Mouse (Mus musculus): ENCODE data around the gene Efcab12.
"Not testable (repeated sequence)": the region's sequence is repeated elsewhere in the genome, so short reads cannot be mapped to it uniquely, and the experiment has no call there.

The Efcab12 gene

DNA sequence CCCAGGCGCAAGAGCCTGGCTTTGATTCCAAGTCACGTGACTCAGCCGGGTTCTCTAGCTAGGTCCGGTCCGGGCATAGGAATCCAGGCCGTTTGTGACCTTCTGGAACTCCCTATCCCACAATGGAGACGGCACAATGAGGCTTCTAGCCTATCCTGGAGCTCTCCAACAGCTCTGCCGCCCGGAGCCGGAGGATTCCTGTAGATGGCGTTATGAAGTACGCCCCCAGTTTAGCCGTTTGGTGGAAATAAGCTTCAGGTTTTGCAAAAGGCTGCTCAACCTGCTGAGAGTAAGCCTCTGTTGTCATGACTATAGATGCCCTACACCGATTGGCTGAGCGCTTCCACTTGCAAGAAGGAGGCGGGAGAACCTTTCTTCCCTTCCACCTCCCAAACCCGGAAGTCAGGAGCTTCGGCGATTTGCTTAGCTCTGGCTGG lies at the start of gene Efcab12:
Gene Efcab12 (minus strand): TSS at position 252 of the 437 bp plus-strand sequence.
- DNase-seq (ENCODE audit: low spot score in 2 of 2), result peak; percentile 43 to 64

DNA sequence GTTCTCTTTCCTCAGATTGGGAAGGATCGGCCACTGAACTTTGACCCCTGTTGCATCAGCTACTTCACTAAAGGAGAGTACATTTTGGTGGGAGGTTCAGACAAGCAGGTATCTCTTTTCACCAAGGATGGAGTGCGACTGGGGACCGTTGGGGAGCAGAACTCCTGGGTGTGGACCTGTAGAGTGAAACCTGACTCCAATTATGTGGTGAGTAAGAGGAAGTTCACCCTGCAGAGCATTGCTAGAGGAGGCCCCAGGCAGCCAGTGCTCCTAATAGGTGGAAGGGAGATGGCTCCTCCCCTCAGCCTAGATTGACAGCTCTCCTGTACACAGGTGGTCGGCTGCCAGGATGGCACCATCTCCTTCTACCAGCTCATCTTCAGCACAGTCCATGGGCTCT lies 48.7 kb upstream of the Efcab12 start:
- DNase-seq (ENCODE audit: low spot score in 2 of 2), result no peak

DNA sequence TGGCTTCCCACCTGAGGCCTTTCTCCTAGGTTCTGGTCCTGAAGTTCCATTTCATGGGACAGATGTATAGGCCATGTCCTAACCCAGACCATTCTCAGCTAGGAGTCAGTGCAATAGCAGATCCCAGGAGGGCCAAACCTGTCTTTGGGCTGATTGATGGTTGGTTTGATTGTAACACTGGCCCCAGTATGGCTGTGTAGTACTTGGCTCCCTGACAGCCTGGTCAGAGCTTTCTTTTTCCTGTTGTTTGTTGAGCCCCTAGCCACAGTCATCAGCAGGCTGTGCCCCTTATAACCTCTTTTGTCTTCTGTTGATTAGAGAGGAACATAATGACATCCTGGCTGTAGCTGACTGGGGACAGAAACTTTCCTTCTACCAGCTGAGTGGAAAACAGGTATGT lies 45.8 kb upstream of the Efcab12 start:
- no peak for DNase-seq (ENCODE audit: low spot score in 2 of 2)

DNA sequence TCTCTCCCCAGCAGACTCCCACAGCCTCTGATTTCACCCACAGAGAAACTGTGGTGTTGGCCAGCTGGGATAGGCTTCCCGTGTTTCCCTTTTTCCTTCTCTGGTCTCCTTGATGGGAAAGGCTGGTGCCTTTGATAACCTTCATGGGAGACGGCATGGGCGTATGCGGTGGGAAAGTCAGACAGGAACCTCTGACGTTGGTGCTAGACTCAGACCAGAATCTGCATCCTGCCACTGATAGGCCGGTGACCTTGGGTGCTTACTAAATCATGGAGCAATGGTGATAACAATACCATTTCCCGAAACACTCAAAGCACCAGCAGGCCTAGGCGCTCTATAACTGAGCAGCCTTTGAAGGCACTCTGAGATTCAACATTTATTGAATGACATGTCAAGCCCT lies 42.5 kb upstream of the Efcab12 start:
- DNase-seq (ENCODE audit: low spot score in 2 of 2), result no peak

DNA sequence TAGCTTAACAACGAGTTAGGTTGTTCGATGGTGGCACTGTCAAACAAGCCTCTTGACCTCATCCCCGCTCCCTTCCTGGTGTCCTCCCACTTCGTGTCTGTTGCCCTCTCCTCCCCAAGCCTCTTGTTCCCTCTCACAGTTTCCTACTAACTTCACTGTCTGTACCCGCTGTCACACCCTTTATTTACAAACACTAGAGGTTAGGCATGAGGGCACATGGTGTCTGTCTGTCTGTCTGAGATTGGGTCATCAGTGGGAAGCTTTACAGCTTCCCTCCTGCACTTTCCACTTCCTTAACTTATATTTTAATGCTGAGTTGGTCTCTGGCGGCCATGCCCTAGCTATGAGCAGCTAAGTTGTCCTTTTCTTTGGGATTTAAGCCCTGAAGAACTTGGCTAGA lies 41.5 kb upstream of the Efcab12 start:
- DNase-seq (ENCODE audit: low spot score in 2 of 2), result no peak

DNA sequence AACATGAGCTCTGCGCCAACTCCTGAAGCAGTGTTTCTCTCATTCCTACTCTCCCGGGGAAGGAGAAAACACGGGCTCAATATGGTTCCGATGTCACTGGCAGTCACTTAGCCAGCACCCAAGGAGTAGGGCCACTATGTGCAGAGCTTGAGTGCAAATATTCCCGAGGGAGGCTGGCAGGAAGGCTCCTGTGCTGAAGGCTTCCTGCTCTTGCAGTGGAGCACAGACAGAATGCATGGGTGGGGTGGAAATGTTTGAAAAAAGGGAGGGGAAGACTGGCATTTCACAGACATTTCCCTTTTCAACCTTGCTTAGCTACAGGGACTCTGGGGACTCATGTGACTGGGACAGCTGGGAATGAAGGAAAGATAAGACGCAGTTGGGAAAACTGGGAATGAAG lies 40.5 kb upstream of the Efcab12 start:
- no peak for DNase-seq (ENCODE audit: low spot score in 2 of 2)

DNA sequence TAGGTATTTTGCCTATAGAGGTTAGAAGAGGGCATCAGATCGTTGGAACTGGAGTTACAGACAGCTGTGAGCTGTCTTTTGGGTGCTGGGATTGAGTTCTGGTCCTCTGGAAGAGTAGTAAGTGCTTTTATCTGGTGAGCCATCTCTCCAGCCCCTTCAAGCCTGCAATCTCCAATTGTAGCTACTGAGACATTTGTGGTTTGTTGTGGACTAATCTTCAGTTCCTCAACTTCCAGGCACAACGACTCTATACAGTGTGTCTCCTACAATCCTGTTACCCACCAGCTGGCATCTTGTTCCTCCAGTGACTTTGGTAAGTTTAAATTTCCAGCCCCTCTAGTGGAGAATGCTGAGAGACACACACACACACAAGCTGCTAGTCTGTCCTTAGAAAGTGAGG lies 39.0 kb upstream of the Efcab12 start:
- no peak for DNase-seq (ENCODE audit: low spot score in 2 of 2)

DNA sequence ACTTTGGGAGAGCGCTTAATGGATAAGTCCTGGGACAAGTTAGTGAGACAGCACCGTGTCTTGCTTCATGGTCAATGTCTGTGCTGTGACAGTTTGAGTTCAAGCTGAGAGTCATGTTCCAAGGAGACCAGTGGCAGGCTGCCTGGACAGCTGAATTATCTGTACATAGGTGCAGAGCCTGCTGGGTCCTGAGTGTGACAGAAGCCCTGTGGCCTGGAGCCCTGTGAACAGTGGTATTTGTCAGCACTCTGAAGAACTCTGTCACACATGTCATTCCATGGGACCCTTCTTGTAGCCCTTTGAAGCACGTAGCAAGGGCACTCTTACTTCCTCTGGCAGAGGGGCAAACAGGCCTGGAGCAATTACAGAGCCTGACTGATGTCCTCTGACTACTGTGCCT lies 33.1 kb upstream of the Efcab12 start:
- DNase-seq (ENCODE audit: low spot score in 2 of 2), result not testable (repeated sequence)

DNA sequence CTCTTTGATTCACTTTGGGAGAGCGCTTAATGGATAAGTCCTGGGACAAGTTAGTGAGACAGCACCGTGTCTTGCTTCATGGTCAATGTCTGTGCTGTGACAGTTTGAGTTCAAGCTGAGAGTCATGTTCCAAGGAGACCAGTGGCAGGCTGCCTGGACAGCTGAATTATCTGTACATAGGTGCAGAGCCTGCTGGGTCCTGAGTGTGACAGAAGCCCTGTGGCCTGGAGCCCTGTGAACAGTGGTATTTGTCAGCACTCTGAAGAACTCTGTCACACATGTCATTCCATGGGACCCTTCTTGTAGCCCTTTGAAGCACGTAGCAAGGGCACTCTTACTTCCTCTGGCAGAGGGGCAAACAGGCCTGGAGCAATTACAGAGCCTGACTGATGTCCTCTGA lies 28.9 kb upstream of the Efcab12 start:
- not testable (repeated sequence) for DNase-seq (ENCODE audit: low spot score in 2 of 2)

DNA sequence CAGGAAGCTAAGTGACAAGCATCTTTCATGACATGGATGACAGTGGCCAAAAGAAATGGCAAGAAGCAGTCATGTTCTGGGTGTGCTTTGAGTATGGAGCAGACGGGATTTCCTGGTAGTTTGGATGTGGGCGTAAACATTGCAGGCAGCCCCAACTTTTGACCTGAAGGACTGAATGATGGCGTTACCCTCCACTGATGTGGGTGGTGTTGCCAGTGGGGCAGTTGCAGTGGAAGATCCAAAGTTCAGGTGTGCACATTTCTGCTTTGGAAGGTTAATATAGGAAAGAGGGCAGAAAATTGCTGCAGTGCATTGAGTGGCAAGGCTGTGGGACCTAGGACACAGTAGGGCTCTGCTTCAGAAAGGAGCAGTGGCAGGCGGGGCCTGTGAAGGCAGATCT lies 27.0 kb upstream of the Efcab12 start:
- DNase-seq (ENCODE audit: low spot score in 2 of 2), result no peak

DNA sequence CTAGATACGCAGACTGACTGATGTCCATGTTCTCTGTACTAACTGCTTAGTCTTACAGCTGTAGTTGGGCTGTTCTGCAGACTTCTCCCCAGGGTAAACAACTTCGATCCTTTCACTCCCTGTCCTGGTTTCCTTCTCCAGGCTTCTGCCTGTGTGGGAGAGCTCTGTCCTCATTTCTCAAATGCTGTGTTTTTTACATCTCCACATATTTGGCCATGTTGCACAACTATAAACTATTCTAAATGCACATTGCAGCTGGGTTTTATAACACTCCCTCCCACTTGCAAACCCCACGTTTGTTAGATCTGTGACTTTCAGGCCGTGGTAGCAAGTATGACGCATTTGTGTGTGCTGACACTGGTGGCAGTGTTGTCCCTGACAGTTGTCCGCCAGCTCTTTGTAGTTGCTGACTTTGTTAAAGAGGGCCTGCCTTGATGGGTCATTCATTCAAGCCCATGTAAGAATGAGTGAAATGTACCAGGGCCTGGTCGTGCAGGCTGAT lies 25.2 kb upstream of the Efcab12 start:
- DNase-seq (ENCODE audit: low spot score in 2 of 2), result no peak

DNA sequence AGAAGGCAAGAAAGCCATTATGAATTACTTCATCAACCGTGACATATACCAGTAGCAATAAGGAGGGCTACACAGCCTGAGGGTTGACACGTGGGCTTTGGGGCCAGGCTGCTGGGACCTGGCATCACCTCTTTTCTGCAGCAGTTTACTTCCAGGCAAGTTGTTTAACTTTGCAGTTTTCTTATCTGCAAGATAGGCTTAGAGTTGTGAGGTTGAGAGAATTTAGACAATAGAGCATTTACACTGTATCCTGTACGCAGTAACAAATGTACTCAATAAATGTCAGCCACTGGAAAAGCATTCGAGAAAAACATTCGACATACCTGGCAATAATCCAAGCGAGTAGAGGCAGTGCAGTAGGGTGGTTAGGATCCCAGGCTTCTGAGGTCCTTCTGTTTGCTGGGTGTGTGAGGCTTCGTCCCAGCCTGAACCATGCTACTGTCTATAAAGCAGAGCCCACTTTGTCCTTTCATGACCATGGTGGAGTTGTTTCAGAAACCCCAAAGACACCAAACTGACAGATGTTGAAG lies 21.9 kb upstream of the Efcab12 start:
- no peak for DNase-seq (ENCODE audit: low spot score in 2 of 2)

DNA sequence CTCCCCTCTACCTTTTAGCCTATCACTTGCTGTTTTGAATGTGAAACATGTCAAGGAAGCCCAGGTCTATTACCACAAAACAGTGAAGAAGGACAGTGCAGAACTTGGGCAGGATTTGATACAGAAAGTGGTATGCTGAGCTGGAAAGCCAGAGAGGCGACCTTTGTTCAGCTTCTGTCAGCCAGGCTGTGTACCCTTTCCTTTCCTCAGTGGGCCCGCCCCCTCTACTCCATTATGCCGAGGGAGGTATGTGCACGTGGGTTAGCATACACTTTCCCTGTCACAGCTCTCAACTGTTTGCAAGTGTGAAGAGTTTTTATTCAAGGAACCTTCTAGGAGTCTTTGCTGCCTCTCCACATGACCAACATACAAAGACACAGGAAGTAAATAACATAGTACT lies 21.0 kb upstream of the Efcab12 start:
- no peak for DNase-seq (ENCODE audit: low spot score in 2 of 2)

DNA sequence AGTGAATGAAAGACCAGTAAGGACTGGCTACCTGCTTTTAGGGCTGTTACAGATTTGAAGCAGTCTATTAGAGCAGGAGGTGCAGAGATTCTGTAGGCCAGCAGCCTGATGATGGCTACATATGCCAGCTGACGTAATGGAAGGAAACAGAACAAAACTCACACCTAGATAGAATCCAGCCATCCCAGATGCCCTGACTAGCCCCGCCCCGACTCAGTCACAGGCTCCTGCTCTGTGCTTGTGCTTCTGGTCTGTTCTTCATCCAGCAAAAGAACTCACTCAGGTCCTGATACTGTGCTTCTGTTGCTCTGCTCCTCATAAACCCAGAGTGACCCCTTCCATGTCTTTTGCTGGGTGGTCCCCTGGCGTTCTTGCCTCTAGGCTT lies 18.1 kb upstream of the Efcab12 start:
- no peak for DNase-seq (ENCODE audit: low spot score in 2 of 2)

DNA sequence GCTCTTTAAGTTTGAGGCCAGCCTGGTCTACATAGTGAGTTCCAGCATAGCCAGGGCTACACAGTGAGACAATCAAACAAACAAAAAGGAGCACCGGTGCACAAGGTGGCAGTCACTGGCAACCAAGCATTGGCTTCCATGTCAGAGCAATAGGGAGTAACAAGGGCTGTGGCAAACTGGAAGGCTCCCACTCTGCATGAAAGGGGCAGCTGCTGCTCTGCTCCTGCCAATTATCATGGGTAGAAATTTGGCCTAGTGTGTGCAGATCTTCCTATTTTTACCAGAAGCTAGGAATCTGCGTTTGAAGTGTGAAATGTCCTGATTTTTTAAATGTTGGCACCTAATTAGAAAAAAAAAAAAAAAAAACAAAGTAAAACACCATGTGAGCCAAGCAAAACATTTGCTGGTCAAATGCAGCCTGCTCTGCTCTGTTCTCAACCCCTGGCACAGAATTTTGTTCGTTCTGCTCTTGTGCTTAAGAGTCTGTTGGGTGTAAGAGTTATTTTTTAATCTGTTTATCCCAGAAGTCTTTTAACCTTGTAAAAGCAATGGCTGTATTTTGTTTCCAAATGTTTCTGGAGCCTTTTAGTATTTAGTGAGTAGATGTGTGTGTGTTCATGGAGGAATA lies 17.6 kb upstream of the Efcab12 start:
- DNase-seq (ENCODE audit: low spot score in 2 of 2), result no peak

DNA sequence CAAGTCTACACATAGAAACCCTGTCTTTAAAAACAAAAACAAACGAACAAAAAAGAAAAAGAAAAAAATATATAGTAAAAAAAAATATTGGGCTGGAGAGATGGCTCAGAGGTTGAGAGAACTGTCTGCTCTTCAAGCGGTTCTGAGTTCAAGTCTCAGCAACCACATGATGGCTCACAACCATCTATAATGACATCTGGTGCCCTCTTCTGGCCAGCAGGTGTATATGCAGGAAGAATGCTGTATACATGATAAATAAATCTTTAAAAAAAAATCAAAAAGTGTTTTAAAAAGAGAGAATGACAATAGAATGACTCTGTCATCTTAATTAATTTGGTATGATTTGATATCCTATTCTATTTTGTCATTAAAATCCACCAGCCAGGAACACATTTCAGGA lies 16.2 kb upstream of the Efcab12 start:
- DNase-seq (ENCODE audit: low spot score in 2 of 2), result no peak

DNA sequence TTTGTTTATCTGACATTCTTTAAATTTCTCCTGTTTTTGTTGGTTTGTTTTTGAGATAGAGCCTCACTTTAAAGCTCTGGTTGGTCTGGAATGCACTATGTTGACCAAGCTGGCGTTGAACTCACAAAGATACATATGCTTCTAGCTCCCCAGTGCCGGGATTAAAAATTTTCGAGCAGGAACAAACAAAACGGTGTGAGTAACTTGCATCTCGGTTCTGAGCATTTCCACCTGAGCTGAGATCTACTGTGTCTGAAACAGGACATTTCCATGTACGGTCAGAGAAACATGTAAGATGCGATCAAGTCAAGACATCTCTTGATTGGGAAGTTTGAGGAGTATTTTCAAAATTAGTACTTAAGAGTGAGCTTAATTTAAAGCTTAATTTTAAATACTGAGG lies 15.8 kb upstream of the Efcab12 start:
- no peak for DNase-seq (ENCODE audit: low spot score in 2 of 2)

DNA sequence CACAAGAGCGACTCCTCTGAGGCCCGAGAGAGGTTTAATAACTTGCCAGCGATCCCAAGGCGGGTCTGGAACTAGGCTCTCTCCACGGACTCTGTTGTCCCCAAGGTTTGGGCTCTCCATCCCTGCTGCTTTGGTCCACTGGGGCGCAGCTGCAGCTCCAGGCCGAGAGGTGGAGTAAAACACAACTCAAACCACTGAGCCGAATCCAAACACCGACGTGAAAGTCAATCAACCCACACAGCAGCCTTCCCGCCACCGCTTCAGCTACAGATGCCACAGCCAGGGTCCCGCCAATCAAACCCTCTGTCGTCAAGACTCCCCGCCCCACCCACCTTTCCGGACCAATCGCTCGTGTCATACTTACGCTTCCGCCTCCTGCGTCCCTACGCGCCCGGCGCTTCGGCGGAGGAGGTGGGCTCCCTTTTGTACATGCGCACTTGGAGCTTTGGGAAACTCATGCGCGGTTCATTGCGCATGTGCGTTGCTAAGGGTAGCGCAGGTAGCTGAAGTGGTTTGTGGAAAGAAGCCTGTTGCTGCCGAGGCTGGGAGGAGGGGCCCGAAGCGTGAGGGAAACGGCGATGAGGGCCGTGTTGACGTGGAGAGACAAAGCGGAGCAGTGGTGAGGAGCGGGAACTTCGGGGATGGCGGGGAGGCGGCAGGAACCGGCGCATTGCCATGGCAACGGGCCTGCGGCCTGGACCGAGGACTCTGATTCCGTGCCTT lies 15.0 kb upstream of the Efcab12 start, which contains the start of the genes Mbd4 and Ift122:
Gene Mbd4 (minus strand): TSS at position 281 of the 723 bp plus-strand sequence.
Gene Ift122 (plus strand): TSS at position 380 of the 723 bp plus-strand sequence.
- DNase-seq (ENCODE audit: low spot score in 2 of 2), result peak; percentile 87 to 98

DNA sequence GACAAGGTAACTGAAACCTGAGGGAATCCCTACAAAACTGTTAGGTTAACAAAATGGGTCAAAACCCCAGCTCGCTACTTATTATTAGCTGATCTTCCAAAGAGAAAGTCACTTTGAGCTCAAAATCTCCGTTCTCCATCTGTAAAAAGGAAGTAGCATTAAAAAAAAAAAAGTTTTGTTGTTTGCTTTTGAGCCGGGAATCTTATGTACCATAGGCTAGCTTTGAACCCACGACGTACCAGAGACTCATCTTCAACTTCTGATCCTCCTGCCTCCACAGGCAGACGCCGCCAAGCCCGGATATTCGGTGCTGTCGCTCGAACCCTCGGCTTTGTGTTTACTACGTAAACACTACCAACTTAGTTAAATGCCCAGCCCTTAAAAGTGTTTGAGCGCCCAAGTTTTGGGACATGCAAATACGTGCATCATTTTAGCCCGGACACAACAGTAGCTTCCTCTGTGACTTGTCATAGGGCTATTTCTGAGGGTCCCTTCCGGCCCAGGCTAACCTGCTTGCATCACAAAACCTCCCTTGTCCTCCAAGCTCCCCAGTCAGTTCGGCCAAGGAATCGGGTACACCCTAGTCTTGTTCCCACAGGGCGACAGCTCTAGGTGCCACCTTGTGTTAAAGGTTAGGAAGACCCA lies 14.4 kb upstream of the Efcab12 start:
- DNase-seq (ENCODE audit: low spot score in 2 of 2), result no peak

DNA sequence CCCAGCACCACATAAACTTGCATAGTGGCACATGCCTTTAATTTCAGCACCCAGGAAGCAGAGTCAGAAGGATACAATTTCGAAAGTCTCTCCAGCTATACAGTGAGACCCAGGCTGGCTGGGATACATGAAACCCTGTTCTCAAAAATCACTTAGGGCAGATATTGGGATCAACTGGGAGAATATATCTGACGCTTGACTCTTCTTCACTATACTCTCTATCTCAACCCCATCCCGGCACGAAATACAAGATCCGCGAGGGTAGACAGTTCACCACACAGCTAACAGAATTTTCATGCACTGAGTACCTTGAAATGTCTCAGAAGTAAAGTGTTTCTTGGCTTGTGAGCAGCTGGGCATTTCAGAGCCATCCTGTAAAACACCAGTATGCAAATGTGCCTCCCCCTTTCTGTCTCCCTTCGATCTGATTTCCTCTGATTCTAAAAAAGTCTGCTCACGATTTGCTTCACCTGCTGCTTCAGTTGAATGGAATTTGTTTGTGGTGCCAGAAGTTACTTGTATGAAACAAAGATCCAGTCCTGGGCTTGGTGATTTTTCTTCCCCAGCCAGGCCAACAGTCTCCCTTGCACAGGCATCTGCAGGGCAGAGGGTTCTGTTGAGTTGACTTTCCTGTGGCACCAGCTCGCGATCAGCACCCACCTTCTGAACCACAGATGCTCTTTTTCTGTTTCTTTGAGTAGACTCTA lies 10.5 kb upstream of the Efcab12 start:
- DNase-seq (ENCODE audit: low spot score in 2 of 2), result no peak

DNA sequence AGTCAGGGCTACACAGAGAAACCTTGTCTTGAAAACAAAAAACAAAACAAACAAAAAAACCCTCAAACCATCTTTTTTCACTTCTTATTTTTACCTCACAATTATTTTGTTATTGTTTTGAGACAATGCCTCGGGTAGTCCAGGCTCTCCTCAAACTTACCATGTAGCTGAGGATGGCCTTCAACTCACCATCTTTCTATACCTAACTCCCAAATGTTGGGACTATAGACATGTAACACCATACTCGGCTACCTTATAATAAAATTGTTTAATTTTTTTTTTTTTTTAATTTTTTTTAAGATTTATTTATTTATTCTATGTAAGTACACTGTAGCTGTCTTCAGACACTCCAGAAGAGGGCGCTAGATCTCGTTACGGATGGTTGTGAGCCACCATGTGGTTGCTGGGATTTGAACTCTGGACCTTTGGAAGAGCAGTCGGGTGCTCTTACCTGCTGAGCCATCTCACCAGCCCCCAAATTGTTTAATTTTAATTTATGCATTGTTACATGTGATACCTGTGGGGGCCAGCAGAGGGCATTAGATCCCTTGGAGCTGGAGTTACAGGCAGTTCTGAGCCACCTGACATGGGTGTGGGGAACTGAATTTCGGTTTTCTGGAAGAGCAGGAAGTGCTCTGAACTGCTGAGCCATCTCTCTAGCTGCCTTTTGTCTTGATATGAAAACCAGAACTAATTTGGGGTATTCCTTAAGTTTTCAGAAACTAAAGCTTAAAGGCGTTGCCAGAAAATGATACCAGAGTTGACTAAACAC lies 8.6 kb upstream of the Efcab12 start:
- peak; percentile 20 to 26 for DNase-seq (ENCODE audit: low spot score in 2 of 2)

Measured in urinary bladder, adult 18-20 months (tissue).